Mouse (Mus musculus) MEL (cell line): Measurements from ENCODE around the gene Hpd. TPM values are rescaled to one million over a fixed set of nuclear protein-coding genes. Genes with fewer than 3 reads are reported as not detected.

ENCODE experiments used
- DNase-seq: peaks from one replicate; pipeline ENCODE4 v3.0.0; 2011; ENCODE audit warnings: low read depth, low spot score
- H3K27ac ChIP-seq: 2 replicates; pipeline ENCODE4 v1.5.1; 2012; ENCODE audit warnings: low read depth, mild to moderate bottlenecking, control low read depth, low read length, moderate library complexity; ENCODE audit not compliant: control insufficient read depth
- H3K27me3 ChIP-seq, 2 experiments: fragments of 150-350 bp in 1 of 2; sonication (generic) in 1 of 2; 2 replicates each; pipeline ENCODE4 v1.6.1; 2012; ENCODE audit warnings: low read length in 2 of 2, mild to moderate bottlenecking in 2 of 2, improper control_type of control experiment in 1 of 2, moderate library complexity in 1 of 2; ENCODE audit not compliant: insufficient read depth in 2 of 2, control insufficient read depth in 1 of 2
- H3K36me3 ChIP-seq, 2 experiments: 2 replicates each; pipeline ENCODE4 v1.6.1; 2012 to 2014; ENCODE audit warnings: low read length in 2 of 2, improper control_type of control experiment in 1 of 2, inconsistent platforms in 1 of 2, mild to moderate bottlenecking in 1 of 2; ENCODE audit not compliant: insufficient read depth in 2 of 2, control insufficient read depth in 1 of 2
- H3K4me1 ChIP-seq, 2 experiments: fragments of 150-350 bp in 1 of 2; sonication (generic) in 1 of 2; 2 replicates each; pipeline ENCODE4 v1.6.1; 2012; ENCODE audit warnings: low read length in 2 of 2, improper control_type of control experiment in 1 of 2, mild to moderate bottlenecking in 1 of 2; ENCODE audit not compliant: insufficient read depth in 2 of 2, control insufficient read depth in 1 of 2
- H3K4me3 ChIP-seq, 2 experiments: fragments of 150-350 bp in 1 of 2; sonication (generic) in 1 of 2; 2 replicates each; pipeline ENCODE4 v1.5.1; 2012; ENCODE audit warnings: low read depth in 2 of 2, low read length in 2 of 2, mild to moderate bottlenecking in 2 of 2, moderate library complexity in 2 of 2, control low read depth in 1 of 2, improper control_type of control experiment in 1 of 2; ENCODE audit not compliant: control insufficient read depth in 1 of 2, insufficient read depth in 1 of 2
- H3K79me2 ChIP-seq: 2 replicates; pipeline ENCODE4 v1.6.1; 2012; ENCODE audit warnings: mild to moderate bottlenecking, low read length, moderate library complexity; ENCODE audit not compliant: control insufficient read depth, poor library complexity, insufficient read depth
- H3K9ac ChIP-seq: 2 replicates; pipeline ENCODE4 v1.6.1; 2012; ENCODE audit warnings: low read depth, mild to moderate bottlenecking, control low read depth, low read length, moderate library complexity; ENCODE audit not compliant: control insufficient read depth, poor library complexity, severe bottlenecking
- H3K9me3 ChIP-seq: fragments of 150-350 bp; sonication (generic); replicated peaks from 2 replicates; pipeline ENCODE4 v1.6.1; 2012; ENCODE audit warnings: mild to moderate bottlenecking, low read length, improper control_type of control experiment, moderate library complexity; ENCODE audit not compliant: insufficient read depth
- CHD1 ChIP-seq: IDR thresholded peaks from 2 replicates; pipeline ENCODE4 v1.6.1; 2012; ENCODE audit warnings: low read depth, mild to moderate bottlenecking, inconsistent platforms, low read length, improper control_type of control experiment
- E2F4 ChIP-seq: IDR thresholded peaks from 2 replicates; pipeline ENCODE4 v1.6.1; 2011; ENCODE audit warnings: low read depth, low read length, improper control_type of control experiment, borderline replicate concordance
- EP300 ChIP-seq, 2 experiments: IDR thresholded peaks; 2 replicates each; pipeline ENCODE4 v1.6.1; 2011; ENCODE audit warnings: improper control_type of control experiment in 2 of 2, low read length in 2 of 2, low read depth in 1 of 2, mild to moderate bottlenecking in 1 of 2
- ETS1 ChIP-seq: IDR thresholded peaks from 2 replicates; pipeline ENCODE4 v1.6.1; 2012; ENCODE audit warnings: low read depth, mild to moderate bottlenecking, inconsistent platforms, low read length, improper control_type of control experiment, moderate library complexity
- GATA1 ChIP-seq: IDR thresholded peaks from 2 replicates; pipeline ENCODE4 v1.6.1; 2011; ENCODE audit warnings: low read depth, low read length, improper control_type of control experiment
- MEF2A ChIP-seq: IDR thresholded peaks from 2 replicates; pipeline ENCODE4 v1.6.1; 2014; ENCODE audit warnings: low read depth, mild to moderate bottlenecking, inconsistent platforms, low read length, improper control_type of control experiment; ENCODE audit not compliant: poor library complexity, insufficient replicate concordance, severe bottlenecking; ENCODE audit errors: extremely low read depth
- MYC ChIP-seq: IDR thresholded peaks from 2 replicates; pipeline ENCODE4 v1.6.1; 2011; ENCODE audit warnings: low read depth, mild to moderate bottlenecking, low read length, improper control_type of control experiment, moderate library complexity
- POLR2A ChIP-seq, 2 experiments: IDR thresholded peaks; 2 replicates each; pipeline ENCODE4 v1.6.1; 2011 to 2012; ENCODE audit warnings: low read length in 2 of 2, mild to moderate bottlenecking in 2 of 2, control low read depth in 1 of 2, improper control_type of control experiment in 1 of 2, low read depth in 1 of 2, moderate library complexity in 1 of 2; ENCODE audit not compliant: control insufficient read depth in 1 of 2, insufficient read depth in 1 of 2, poor library complexity in 1 of 2
- POLR2AphosphoS2 ChIP-seq: IDR thresholded peaks from 2 replicates; pipeline ENCODE4 v1.6.1; 2011; ENCODE audit warnings: low read length, improper control_type of control experiment
- POLR2AphosphoS5 ChIP-seq: IDR thresholded peaks from 2 replicates; pipeline ENCODE4 v1.6.1; 2012; ENCODE audit warnings: low read depth, borderline replicate concordance, mild to moderate bottlenecking, inconsistent platforms, low read length, moderate library complexity, mixed read lengths
- RCOR1 ChIP-seq: IDR thresholded peaks from 2 replicates; pipeline ENCODE4 v1.6.1; 2012; ENCODE audit warnings: low read depth, mild to moderate bottlenecking, inconsistent platforms, low read length, improper control_type of control experiment
- SIN3A ChIP-seq: IDR thresholded peaks from 2 replicates; pipeline ENCODE4 v1.6.1; 2012; ENCODE audit warnings: low read length, improper control_type of control experiment, inconsistent platforms
- SMC3 ChIP-seq: IDR thresholded peaks from 2 replicates; pipeline ENCODE4 v1.6.1; 2011; ENCODE audit warnings: low read depth, low read length, improper control_type of control experiment
- TAL1 ChIP-seq: IDR thresholded peaks from 2 replicates; pipeline ENCODE4 v1.6.1; 2012; ENCODE audit warnings: mild to moderate bottlenecking, inconsistent platforms, low read length, moderate library complexity, mixed read lengths
- ZC3H11A ChIP-seq: IDR thresholded peaks from 2 replicates; pipeline ENCODE4 v1.6.1; 2012; ENCODE audit warnings: low read depth, mild to moderate bottlenecking, inconsistent platforms, low read length, improper control_type of control experiment
- ZKSCAN1 ChIP-seq: IDR thresholded peaks from 2 replicates; pipeline ENCODE4 v1.6.1; 2012; ENCODE audit warnings: low read depth, mild to moderate bottlenecking, inconsistent platforms, low read length, improper control_type of control experiment, moderate library complexity
- ZNF384 ChIP-seq: IDR thresholded peaks from 2 replicates; pipeline ENCODE4 v1.6.1; 2012; ENCODE audit warnings: low read depth, mild to moderate bottlenecking, inconsistent platforms, low read length, improper control_type of control experiment
- polyA plus RNA-seq, 2 experiments: library from polyadenylated mRNA; stranded (reverse) in 1 of 2; unstranded in 1 of 2; fragments of >175 nt in 1 of 2; fragments of >200 nt in 1 of 2; gene quantifications; 2 replicates each; pipeline versions ENCODE4 v1.2.1 to v1.2.4; 2012; ENCODE audit warnings: low replicate concordance in 2 of 2, low read depth in 1 of 2; ENCODE audit not compliant: insufficient read length in 2 of 2, insufficient read depth in 1 of 2, missing spikeins in 1 of 2
- total RNA-seq: library from RNA; depleted of rRNA; stranded (reverse); fragments of 300-350 nt; gene quantifications from 2 replicates; pipeline ENCODE4 v1.2.3, GENCODE M21; 2012

The Hpd gene
- total and polyA plus RNA-seq, 3 experiments, result not detected

DNA sequence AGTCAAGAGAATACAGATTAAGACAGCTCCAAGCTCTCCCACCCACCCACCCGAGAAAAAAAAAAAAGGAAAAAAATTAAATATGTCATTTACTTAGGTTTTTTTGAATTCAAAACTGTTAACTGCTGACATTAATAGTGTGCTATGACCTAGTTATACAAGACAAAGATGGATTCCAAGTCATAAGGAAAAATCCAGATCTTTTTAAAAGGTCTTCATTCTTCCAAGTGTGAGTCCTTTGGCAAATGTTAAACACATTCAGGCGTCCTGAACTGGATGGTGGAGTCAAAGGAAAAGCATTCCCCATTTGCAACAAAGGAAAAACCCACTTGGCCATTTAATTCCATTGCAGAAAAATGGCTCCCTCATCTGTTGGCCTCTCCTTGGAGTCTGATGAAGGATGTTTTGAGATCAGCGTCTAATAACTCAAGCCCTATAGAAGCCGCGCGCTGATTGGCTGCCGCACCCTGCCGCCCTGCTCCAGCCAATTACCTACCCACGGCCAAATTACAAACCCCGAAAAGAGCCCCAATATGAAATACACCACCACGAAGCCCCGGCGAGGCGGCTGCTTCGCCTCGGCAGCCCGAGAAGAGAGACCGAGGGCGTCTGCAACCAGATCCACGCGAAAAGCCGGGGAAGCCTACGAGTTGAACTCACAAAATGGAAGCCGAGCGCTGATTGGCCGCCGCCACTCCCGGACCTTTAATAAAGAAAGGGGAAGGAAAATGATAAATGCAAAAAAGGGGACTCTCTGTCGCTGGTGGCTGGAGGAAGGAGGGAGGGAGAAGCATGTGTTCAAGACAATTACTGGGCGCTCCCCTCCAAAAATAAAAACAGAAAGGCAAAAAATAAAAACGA, 41.6 kb downstream of the Hpd start (continued):
- TF ChIP-seq SMC3, result no peak
- no peak; the same call in 1 of the 2 replicates for TF ChIP-seq MEF2A
- no peak; the same call in 1 of the 2 replicates for TF ChIP-seq RCOR1
- TF ChIP-seq E2F4, result no peak
- peak in 1 of 2 experiments; percentile 29; a peak in 2 of 4 replicates for TF ChIP-seq EP300 (IDR thresholded peaks at IDR 0.05; ENCODE audit: low read depth in 1 of 2, low read length in 2 of 2)
- TF ChIP-seq POLR2AphosphoS5, result peak; percentile 92; the same call in 1 of the 2 replicates
- no peak for TF ChIP-seq ZKSCAN1
- no peak for TF ChIP-seq GATA1

DNA sequence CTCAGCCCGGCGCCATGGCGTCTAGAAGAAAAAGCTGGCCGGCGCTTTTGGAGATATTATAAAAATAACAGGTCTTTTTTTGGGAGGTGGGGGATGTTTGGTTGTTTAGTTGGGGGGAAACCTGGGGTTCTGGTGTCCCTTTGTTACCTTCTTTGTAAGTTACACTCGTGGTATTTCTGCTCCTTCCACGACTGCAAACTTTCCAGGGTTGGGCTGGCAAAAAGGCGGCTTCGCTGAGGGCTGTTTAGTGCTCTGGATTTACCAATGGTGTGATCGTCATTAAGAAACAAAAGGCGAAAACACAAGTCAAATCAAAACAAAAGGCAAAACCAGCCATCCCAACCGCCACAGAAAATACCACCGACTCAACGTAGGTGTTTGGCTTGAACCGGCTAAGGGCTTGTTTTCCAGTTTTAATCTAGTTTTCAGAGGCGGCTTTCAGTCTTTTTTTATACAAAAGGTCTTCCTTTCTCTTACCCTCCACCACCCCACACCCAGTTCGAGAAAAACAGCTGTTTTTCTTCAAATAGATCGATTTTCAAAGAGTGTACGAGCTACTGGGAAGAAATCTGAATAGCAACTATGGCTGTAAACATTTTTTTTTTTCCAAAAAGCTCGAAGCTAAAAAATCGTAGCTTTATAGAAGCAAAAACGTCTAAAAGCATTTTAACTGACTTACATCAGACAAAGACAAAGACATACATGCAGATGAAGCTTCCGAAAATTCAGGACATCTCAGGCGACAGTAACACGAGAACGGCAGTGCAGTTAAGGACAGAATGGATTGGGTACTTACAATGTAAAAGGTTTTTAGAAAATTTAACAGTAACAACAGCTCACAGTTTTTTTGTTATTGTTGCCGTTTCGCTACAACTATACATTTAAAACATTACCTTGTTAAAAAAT, 42.6 kb downstream of the Hpd start:
- TF ChIP-seq CHD1, result peak; percentile 98
- TF ChIP-seq SIN3A, result 0 out of 2 replicates have a peak, but pooled peaks have one; percentile 27
- no peak for TF ChIP-seq ETS1
- 0 out of 2 replicates have a peak, but pooled peaks have one; percentile 9 for TF ChIP-seq POLR2AphosphoS2
- TF ChIP-seq ZKSCAN1, result no peak
- TF ChIP-seq ZNF384, result 0 out of 2 replicates have a peak, but pooled peaks have one; percentile 0
- peak in 1 of 2 experiments; percentile 39; a peak in 1 of 4 replicates for TF ChIP-seq POLR2A (IDR thresholded peaks at IDR 0.05; ENCODE audit: control insufficient read depth in 1 of 2, insufficient read depth in 1 of 2, low read depth in 1 of 2, low read length in 2 of 2, poor library complexity in 1 of 2)
- no peak for TF ChIP-seq POLR2AphosphoS5
- no peak for TF ChIP-seq ZC3H11A
- TF ChIP-seq MYC, result peak; percentile 38
- TF ChIP-seq TAL1, result no peak
- peaks cover 0 to 14% of the 10 kb centered on the region in 2 experiments; a peak in 3 of 4 replicates for H3K36me3 ChIP-seq

More for the DNA sequence above, 42.6 kb downstream of the Hpd start:
- H3K9me3 ChIP-seq, result no peaks in the 10 kb centered on the region
- peaks cover 74% of the 10 kb centered on the region for H3K79me2 ChIP-seq
- peaks cover 3 to 19% of the 10 kb centered on the region in 2 experiments; a peak in 3 of 4 replicates for H3K4me1 ChIP-seq
- no peaks in the 10 kb centered on the region for H3K27me3 ChIP-seq
- peak overlapping the region; percentile 100 for H3K27ac ChIP-seq
- peak; percentile 70 for DNase-seq
- peak overlapping the region; percentile 78 to 81 for H3K4me3 ChIP-seq
- peak overlapping the region; percentile 98 for H3K9ac ChIP-seq
